Mouse (Mus musculus) liver, embryonic 15.5 days (tissue): ENCODE results near the gene Cpxm2. TPM values are rescaled to one million over a fixed set of nuclear protein-coding genes. Genes with fewer than 3 reads are reported as not detected.

ENCODE experiments used
- ATAC-seq: fragments of 200-750 bp; cut with Nextera tagmentation; 2 replicates; pipeline ENCODE4 v1.8.0; 2017; ENCODE audit warnings: moderate number of reproducible peaks, mild to moderate bottlenecking, moderate library complexity; ENCODE audit not compliant: insufficient read depth
- H3K27ac ChIP-seq: fragments of 300-500 bp; sonication (generic); replicated peaks from 2 replicates; pipeline ENCODE4 v1.5.1; 2015; ENCODE audit warnings: mild to moderate bottlenecking, inconsistent platforms
- H3K27me3 ChIP-seq: fragments of 300-500 bp; sonication (generic); 2 replicates; pipeline ENCODE4 v1.6.1; 2015; ENCODE audit warnings: mild to moderate bottlenecking, inconsistent platforms
- H3K36me3 ChIP-seq: fragments of 300-500 bp; sonication (generic); replicated peaks from 2 replicates; pipeline ENCODE4 v1.6.1; 2015; ENCODE audit warnings: moderate library complexity, mild to moderate bottlenecking, inconsistent platforms
- H3K4me1 ChIP-seq: fragments of 300-500 bp; sonication (generic); replicated peaks from 2 replicates; pipeline ENCODE4 v1.6.1; 2015; ENCODE audit warnings: inconsistent platforms
- H3K4me2 ChIP-seq: fragments of 300-500 bp; sonication (generic); 2 replicates; pipeline ENCODE4 v1.6.1; 2015; ENCODE audit warnings: moderate library complexity, mild to moderate bottlenecking, inconsistent platforms
- H3K4me3 ChIP-seq: fragments of 300-500 bp; sonication (generic); replicated peaks from 2 replicates; pipeline ENCODE4 v1.5.1; 2015; ENCODE audit warnings: mild to moderate bottlenecking, inconsistent platforms
- H3K9ac ChIP-seq: fragments of 300-500 bp; sonication (generic); 2 replicates; pipeline ENCODE4 v1.6.1; 2015; ENCODE audit warnings: moderate library complexity, mild to moderate bottlenecking, inconsistent platforms
- H3K9me3 ChIP-seq: fragments of 300-500 bp; sonication (generic); replicated peaks from 2 replicates; pipeline ENCODE4 v1.6.1; 2016; ENCODE audit warnings: inconsistent platforms
- WGBS: fragments of 180-500 bp; shearing (Covaris S2); methylation state at CpG from one replicate; pipeline ENCODE4 v1.1.7; 2015; ENCODE audit warnings: mixed read lengths; ENCODE audit not compliant: insufficient replicate concordance; 5-methylcytosine and 5-hydroxymethylcytosine counted together
- polyA plus RNA-seq: library from polyadenylated mRNA; unstranded; fragments of >200 nt; fragmentation: Nextera tagmentation; extraction: Ambion mirVana; gene quantifications from 2 replicates; pipeline ENCODE4 v1.2.1, GENCODE M21; 2015

Gene Cpxm2
- polyA plus RNA-seq, 1 experiment from 2014 or later: 0.20 TPM

GRCm38 (mm10) chr7:132128687-132129086, 25.9 kb downstream of the Cpxm2 start:
- no peak overlapping the region for H3K27ac ChIP-seq
- ATAC-seq: no peak
- WGBS: 63% methylated on average over 6 of the region's 6 CpGs
- H3K27me3 ChIP-seq: no peaks in the 10 kb centered on the region
- no peaks in the 10 kb centered on the region for H3K36me3 ChIP-seq
- no peak overlapping the region for H3K4me3 ChIP-seq
- H3K4me1 ChIP-seq: no peaks in the 10 kb centered on the region
- no peak overlapping the region for H3K9ac ChIP-seq
- H3K9me3 ChIP-seq: no peaks in the 10 kb centered on the region
- no peak overlapping the region for H3K4me2 ChIP-seq

GRCm38 (mm10) chr7:132124948-132125347, 29.6 kb downstream of the Cpxm2 start:
- H3K4me1 ChIP-seq: no peaks in the 10 kb centered on the region
- H3K36me3 ChIP-seq: no peaks in the 10 kb centered on the region
- no peak overlapping the region for H3K27ac ChIP-seq
- no peaks in the 10 kb centered on the region for H3K27me3 ChIP-seq
- H3K4me3 ChIP-seq: no peak overlapping the region
- no peak for ATAC-seq
- no peak overlapping the region for H3K9ac ChIP-seq
- 56% methylated on average over 7 of the region's 7 CpGs for WGBS
- no peaks in the 10 kb centered on the region for H3K9me3 ChIP-seq
- no peak overlapping the region for H3K4me2 ChIP-seq

GRCm38 (mm10) chr7:132123211-132123610, 31.3 kb downstream of the Cpxm2 start:
- 60% methylated on average over 7 of the region's 7 CpGs for WGBS
- Histone ChIP-seq H3K9ac (no peak overlapping the region), H3K4me1 (no peaks in the 10 kb centered on the region), H3K27me3 (no peaks in the 10 kb centered on the region), H3K4me2 (no peak overlapping the region), H3K36me3 (no peaks in the 10 kb centered on the region), H3K27ac (no peak overlapping the region), H3K9me3 (no peaks in the 10 kb centered on the region), H3K4me3 (no peak overlapping the region)
- no peak for ATAC-seq

- Histone ChIP-seq H3K27ac (no peak overlapping the region), H3K4me3 (no peak overlapping the region), H3K4me2 (no peak overlapping the region), H3K36me3 (no peaks in the 10 kb centered on the region), H3K4me1 (no peaks in the 10 kb centered on the region), H3K27me3 (no peaks in the 10 kb centered on the region), H3K9me3 (no peaks in the 10 kb centered on the region), H3K9ac (no peak overlapping the region)
- no peak for ATAC-seq
- WGBS: 61% methylated on average over 4 of the region's 4 CpGs
Observed at GRCm38 (mm10) chr7:132119817-132120216, 34.7 kb downstream of the Cpxm2 start.

GRCm38 (mm10) chr7:132111770-132112169, 42.8 kb downstream of the Cpxm2 start:
- H3K36me3 ChIP-seq: no peaks in the 10 kb centered on the region
- 54% methylated on average over 5 of the region's 5 CpGs for WGBS
- H3K27ac ChIP-seq: no peak overlapping the region
- H3K4me2 ChIP-seq: no peak overlapping the region
- no peaks in the 10 kb centered on the region for H3K27me3 ChIP-seq
- no peaks in the 10 kb centered on the region for H3K4me1 ChIP-seq
- no peaks in the 10 kb centered on the region for H3K9me3 ChIP-seq
- no peak for ATAC-seq
- no peak overlapping the region for H3K4me3 ChIP-seq
- H3K9ac ChIP-seq: no peak overlapping the region

GRCm38 (mm10) chr7:132110308-132110707, 44.2 kb downstream of the Cpxm2 start:
- Histone ChIP-seq H3K36me3 (no peaks in the 10 kb centered on the region), H3K4me3 (no peak overlapping the region), H3K27me3 (no peaks in the 10 kb centered on the region), H3K4me2 (no peak overlapping the region), H3K9ac (no peak overlapping the region), H3K9me3 (no peaks in the 10 kb centered on the region), H3K27ac (no peak overlapping the region), H3K4me1 (no peaks in the 10 kb centered on the region)
- no peak for ATAC-seq
- 70% methylated on average over 3 of the region's 3 CpGs for WGBS

- H3K9ac ChIP-seq: no peak overlapping the region
- H3K27me3 ChIP-seq: no peaks in the 10 kb centered on the region
- H3K36me3 ChIP-seq: no peaks in the 10 kb centered on the region
- H3K9me3 ChIP-seq: no peaks in the 10 kb centered on the region
- 68% methylated on average over 4 of the region's 4 CpGs for WGBS
- H3K27ac ChIP-seq: no peak overlapping the region
- no peak overlapping the region for H3K4me3 ChIP-seq
- H3K4me1 ChIP-seq: no peaks in the 10 kb centered on the region
- no peak overlapping the region for H3K4me2 ChIP-seq
- ATAC-seq: no peak
Observed at GRCm38 (mm10) chr7:132106891-132107290, 47.6 kb downstream of the Cpxm2 start.

- H3K27ac ChIP-seq: no peak overlapping the region
- no peak overlapping the region for H3K4me2 ChIP-seq
- no peak overlapping the region for H3K4me3 ChIP-seq
- H3K27me3 ChIP-seq: no peaks in the 10 kb centered on the region
- ATAC-seq: no peak
- WGBS: 50% methylated on average over 4 of the region's 4 CpGs
- H3K36me3 ChIP-seq: no peaks in the 10 kb centered on the region
- no peaks in the 10 kb centered on the region for H3K4me1 ChIP-seq
- no peak overlapping the region for H3K9ac ChIP-seq
- H3K9me3 ChIP-seq: no peaks in the 10 kb centered on the region
Observed at GRCm38 (mm10) chr7:132105326-132105725, 49.2 kb downstream of the Cpxm2 start.

GRCm38 (mm10) chr7:132098441-132098840, 56.1 kb downstream of the Cpxm2 start:
- 52% methylated on average over 4 of the region's 4 CpGs for WGBS
- H3K4me1 ChIP-seq: no peaks in the 10 kb centered on the region
- no peak for ATAC-seq
- no peaks in the 10 kb centered on the region for H3K27me3 ChIP-seq
- no peaks in the 10 kb centered on the region for H3K9me3 ChIP-seq
- no peak overlapping the region for H3K4me3 ChIP-seq
- no peak overlapping the region for H3K9ac ChIP-seq
- no peak overlapping the region for H3K27ac ChIP-seq
- no peaks in the 10 kb centered on the region for H3K36me3 ChIP-seq
- no peak overlapping the region for H3K4me2 ChIP-seq

- Histone ChIP-seq H3K9me3 (no peaks in the 10 kb centered on the region), H3K4me1 (no peaks in the 10 kb centered on the region), H3K4me2 (no peak overlapping the region), H3K9ac (no peak overlapping the region), H3K27me3 (no peaks in the 10 kb centered on the region), H3K36me3 (no peaks in the 10 kb centered on the region), H3K27ac (no peak overlapping the region), H3K4me3 (no peak overlapping the region)
- 45% methylated on average over 7 of the region's 7 CpGs for WGBS
- no peak for ATAC-seq
Observed at GRCm38 (mm10) chr7:132094666-132095065, 59.9 kb downstream of the Cpxm2 start.

GRCm38 (mm10) chr7:132091551-132091950, 63.0 kb downstream of the Cpxm2 start:
- ATAC-seq: no peak
- Histone ChIP-seq H3K27ac (no peak overlapping the region), H3K4me3 (no peak overlapping the region), H3K4me1 (no peaks in the 10 kb centered on the region), H3K9ac (no peak overlapping the region), H3K36me3 (no peaks in the 10 kb centered on the region), H3K9me3 (no peaks in the 10 kb centered on the region), H3K4me2 (no peak overlapping the region), H3K27me3 (no peaks in the 10 kb centered on the region)
- 74% methylated on average over 7 of the region's 7 CpGs for WGBS

GRCm38 (mm10) chr7:132088606-132089005, 65.9 kb downstream of the Cpxm2 start:
- ATAC-seq: no peak
- H3K27me3 ChIP-seq: no peaks in the 10 kb centered on the region
- no peaks in the 10 kb centered on the region for H3K36me3 ChIP-seq
- no peaks in the 10 kb centered on the region for H3K9me3 ChIP-seq
- no peak overlapping the region for H3K27ac ChIP-seq
- H3K9ac ChIP-seq: no peak overlapping the region
- H3K4me2 ChIP-seq: no peak overlapping the region
- WGBS: 53% methylated on average over 6 of the region's 6 CpGs
- H3K4me1 ChIP-seq: no peaks in the 10 kb centered on the region
- H3K4me3 ChIP-seq: no peak overlapping the region
